Mouse (Mus musculus): ENCODE measurements around the gene Nrros. TPM values are rescaled to one million over a fixed set of nuclear protein-coding genes. Genes with fewer than 3 reads are reported as not detected.
A peak's percentile ranks its signal among the peaks of the same experiment; 100 is the strongest.

The Nrros gene
- polyA plus RNA-seq, 1 experiment from 2014 or later: 6.7 TPM

- Histone ChIP-seq H3K9me3 (ENCODE audit: control insufficient read depth, low read length) (no peaks in the 10 kb centered on the region), H3K9ac (ENCODE audit: low read length) (no peak overlapping the region), H3K36me3 (ENCODE audit: control insufficient read depth, insufficient read depth, low read length) (no peaks in the 10 kb centered on the region), H3K27me3 (ENCODE audit: control insufficient read depth, insufficient read depth, low read length) (no peaks in the 10 kb centered on the region), H3K4me3 (ENCODE audit: low read depth, low read length) (no peak overlapping the region), H3K4me2 (ENCODE audit: low read depth, low read length, severe bottlenecking) (no peak overlapping the region), H3K4me1 (replicated peaks; ENCODE audit: control insufficient read depth, insufficient read depth, low read length) (no peaks in the 10 kb centered on the region; the same call in 1 of the 2 replicates), H3K27ac (ENCODE audit: low read depth, low read length) (no peak overlapping the region)
- DNase-seq (ENCODE audit: low spot score): peak; percentile 89
- WGBS: 17% methylated on average over 15 of the region's 15 CpGs
- ATAC-seq (replicated peaks; ENCODE audit: low FRiP score): no peak
Observed at GRCm38 (mm10) chr16:32114968-32115695, 50.3 kb downstream of the Nrros start.

DNA sequence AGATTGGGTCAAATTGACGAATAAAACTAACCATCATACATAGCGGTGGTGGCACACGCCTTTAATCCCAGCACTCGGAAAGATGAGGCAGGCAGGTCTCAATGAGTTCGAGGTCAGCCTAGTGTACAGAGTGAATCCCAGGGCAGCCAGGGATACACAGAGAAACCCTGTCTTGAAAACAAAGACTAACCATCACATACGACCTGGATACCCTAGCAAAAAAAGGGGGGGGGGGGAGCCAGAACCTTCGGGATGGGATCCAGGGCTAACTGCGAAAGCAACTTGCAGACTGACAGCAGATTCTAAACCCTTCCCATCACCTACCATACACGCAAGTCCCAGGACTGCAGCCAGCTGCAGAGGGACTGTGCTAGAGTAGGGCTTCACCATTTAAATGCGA, 51.0 kb downstream of the Nrros start:
- DNase-seq (ENCODE audit: low spot score) (no peak), ATAC-seq (replicated peaks; ENCODE audit: low FRiP score) (no peak)
- 84% methylated on average over 10 of the region's 10 CpGs for WGBS

GRCm38 (mm10) chr16:32113541-32114218, 51.7 kb downstream of the Nrros start:
- DNase-seq (ENCODE audit: low spot score): no peak
- Histone ChIP-seq H3K4me1 (replicated peaks; ENCODE audit: control insufficient read depth, insufficient read depth, low read length) (no peaks in the 10 kb centered on the region; the same call in 1 of the 2 replicates), H3K4me2 (ENCODE audit: low read depth, low read length, severe bottlenecking) (no peak overlapping the region), H3K36me3 (ENCODE audit: control insufficient read depth, insufficient read depth, low read length) (no peaks in the 10 kb centered on the region), H3K27me3 (ENCODE audit: control insufficient read depth, insufficient read depth, low read length) (no peaks in the 10 kb centered on the region), H3K9me3 (ENCODE audit: control insufficient read depth, low read length) (no peaks in the 10 kb centered on the region), H3K27ac (ENCODE audit: low read depth, low read length) (no peak overlapping the region), H3K9ac (ENCODE audit: low read length) (no peak overlapping the region), H3K4me3 (ENCODE audit: low read depth, low read length) (no peak overlapping the region)
- 75% methylated on average over 23 of the region's 23 CpGs for WGBS
- no peak for ATAC-seq (replicated peaks; ENCODE audit: low FRiP score)

More for the DNA sequence above, 51.0 kb downstream of the Nrros start:
- no peak overlapping the region for H3K4me3 ChIP-seq (ENCODE audit: low read depth, low read length)
- H3K36me3 ChIP-seq (ENCODE audit: control insufficient read depth, insufficient read depth, low read length): no peaks in the 10 kb centered on the region
- H3K27ac ChIP-seq (ENCODE audit: low read depth, low read length): no peak overlapping the region
- no peaks in the 10 kb centered on the region for H3K27me3 ChIP-seq (ENCODE audit: control insufficient read depth, insufficient read depth, low read length)
- H3K4me2 ChIP-seq (ENCODE audit: low read depth, low read length, severe bottlenecking): no peak overlapping the region
- no peaks in the 10 kb centered on the region; the same call in 1 of the 2 replicates for H3K4me1 ChIP-seq (replicated peaks; ENCODE audit: control insufficient read depth, insufficient read depth, low read length)
- no peaks in the 10 kb centered on the region for H3K9me3 ChIP-seq (ENCODE audit: control insufficient read depth, low read length)
- H3K9ac ChIP-seq (ENCODE audit: low read length): no peak overlapping the region

- no peak overlapping the region for H3K4me2 ChIP-seq (ENCODE audit: low read depth, low read length, severe bottlenecking)
- no peaks in the 10 kb centered on the region for H3K36me3 ChIP-seq (ENCODE audit: control insufficient read depth, insufficient read depth, low read length)
- no peaks in the 10 kb centered on the region for H3K9me3 ChIP-seq (ENCODE audit: control insufficient read depth, low read length)
- ATAC-seq (replicated peaks; ENCODE audit: low FRiP score): no peak
- 84% methylated on average over 15 of the region's 15 CpGs for WGBS
- no peaks in the 10 kb centered on the region; the same call in 1 of the 2 replicates for H3K4me1 ChIP-seq (replicated peaks; ENCODE audit: control insufficient read depth, insufficient read depth, low read length)
- no peaks in the 10 kb centered on the region for H3K27me3 ChIP-seq (ENCODE audit: control insufficient read depth, insufficient read depth, low read length)
- no peak overlapping the region for H3K4me3 ChIP-seq (ENCODE audit: low read depth, low read length)
- no peak for DNase-seq (ENCODE audit: low spot score)
- H3K27ac ChIP-seq (ENCODE audit: low read depth, low read length): no peak overlapping the region
- H3K9ac ChIP-seq (ENCODE audit: low read length): no peak overlapping the region
Observed at GRCm38 (mm10) chr16:32110951-32111699, 54.3 kb downstream of the Nrros start.

- Histone ChIP-seq H3K27me3 (ENCODE audit: control insufficient read depth, insufficient read depth, low read length) (no peaks in the 10 kb centered on the region), H3K36me3 (ENCODE audit: control insufficient read depth, insufficient read depth, low read length) (no peaks in the 10 kb centered on the region), H3K4me3 (ENCODE audit: low read depth, low read length) (no peak overlapping the region), H3K9ac (ENCODE audit: low read length) (no peak overlapping the region), H3K4me1 (replicated peaks; ENCODE audit: control insufficient read depth, insufficient read depth, low read length) (no peaks in the 10 kb centered on the region), H3K9me3 (ENCODE audit: control insufficient read depth, low read length) (no peaks in the 10 kb centered on the region), H3K4me2 (ENCODE audit: low read depth, low read length, severe bottlenecking) (no peak overlapping the region), H3K27ac (ENCODE audit: low read depth, low read length) (no peak overlapping the region)
- DNase-seq (ENCODE audit: low spot score): no peak
- 95% methylated on average over 2 of the region's 2 CpGs for WGBS
- ATAC-seq (replicated peaks; ENCODE audit: low FRiP score): no peak
Observed at GRCm38 (mm10) chr16:32108578-32108977, 56.8 kb downstream of the Nrros start.

DNA sequence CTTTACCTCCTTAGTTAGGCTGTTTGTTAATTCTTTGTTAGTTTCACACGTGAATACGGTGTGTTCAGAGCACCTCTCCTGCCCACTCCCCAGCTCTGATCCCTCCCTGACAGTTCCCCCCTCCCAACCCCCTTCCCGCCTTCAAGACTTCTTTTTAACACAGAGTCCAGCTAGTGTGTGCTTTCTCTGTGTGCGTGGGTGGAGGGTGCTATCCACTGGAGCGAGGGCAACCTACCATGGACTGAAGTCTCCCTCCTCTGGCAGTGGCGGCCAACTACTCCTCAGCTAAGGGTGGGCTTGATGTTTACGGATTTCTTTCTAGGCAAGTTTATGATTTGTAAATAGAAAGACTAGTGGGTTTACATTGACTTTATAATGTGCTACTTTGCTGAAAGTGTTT, 57.2 kb downstream of the Nrros start:
- no peaks in the 10 kb centered on the region for H3K36me3 ChIP-seq (ENCODE audit: control insufficient read depth, insufficient read depth, low read length)
- no peaks in the 10 kb centered on the region for H3K4me1 ChIP-seq (replicated peaks; ENCODE audit: control insufficient read depth, insufficient read depth, low read length)
- no peak overlapping the region for H3K27ac ChIP-seq (ENCODE audit: low read depth, low read length)
- ATAC-seq (replicated peaks; ENCODE audit: low FRiP score): no peak
- H3K27me3 ChIP-seq (ENCODE audit: control insufficient read depth, insufficient read depth, low read length): no peaks in the 10 kb centered on the region
- H3K4me3 ChIP-seq (ENCODE audit: low read depth, low read length): no peak overlapping the region
- WGBS: 82% methylated on average over 7 of the region's 7 CpGs
- H3K9ac ChIP-seq (ENCODE audit: low read length): no peak overlapping the region
- H3K4me2 ChIP-seq (ENCODE audit: low read depth, low read length, severe bottlenecking): no peak overlapping the region
- H3K9me3 ChIP-seq (ENCODE audit: control insufficient read depth, low read length): no peaks in the 10 kb centered on the region
- no peak for DNase-seq (ENCODE audit: low spot score)

DNA sequence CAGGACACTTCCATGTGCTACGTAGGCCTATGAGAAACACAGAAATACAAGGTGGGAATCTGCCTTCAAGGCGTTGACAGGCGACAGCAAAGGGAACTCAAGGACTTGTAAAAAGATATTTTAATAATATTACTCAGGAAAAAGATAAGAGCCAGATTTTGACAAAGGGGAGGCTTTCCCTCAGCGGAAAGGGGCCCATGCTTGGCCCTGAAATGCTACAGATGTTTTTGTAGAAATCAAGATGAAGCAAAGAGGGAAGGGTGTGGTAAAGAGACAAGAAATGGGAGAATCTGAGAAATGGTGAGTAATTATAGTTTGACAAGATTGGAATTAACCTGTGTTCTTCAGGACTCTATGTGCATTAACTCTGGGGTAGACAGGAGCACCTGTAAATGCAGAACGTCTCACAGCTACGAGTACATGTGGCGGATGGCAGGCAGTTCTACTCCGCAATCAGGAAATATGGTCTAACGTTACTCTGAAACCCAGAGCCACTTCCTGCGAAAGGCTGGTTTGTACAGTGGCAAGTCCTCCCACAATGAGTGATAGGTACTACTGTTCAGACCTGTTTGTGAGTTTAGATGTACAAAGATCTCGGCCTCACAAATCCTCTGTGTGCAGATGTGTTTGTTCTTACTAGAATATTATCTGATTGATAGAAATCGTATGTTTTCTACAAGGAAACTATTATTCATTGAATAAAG, 57.9 kb downstream of the Nrros start:
- Histone ChIP-seq H3K36me3 (ENCODE audit: control insufficient read depth, insufficient read depth, low read length) (no peaks in the 10 kb centered on the region), H3K9ac (ENCODE audit: low read length) (no peak overlapping the region), H3K4me2 (ENCODE audit: low read depth, low read length, severe bottlenecking) (no peak overlapping the region), H3K27ac (ENCODE audit: low read depth, low read length) (no peak overlapping the region), H3K27me3 (ENCODE audit: control insufficient read depth, insufficient read depth, low read length) (no peaks in the 10 kb centered on the region), H3K9me3 (ENCODE audit: control insufficient read depth, low read length) (no peaks in the 10 kb centered on the region), H3K4me1 (replicated peaks; ENCODE audit: control insufficient read depth, insufficient read depth, low read length) (no peaks in the 10 kb centered on the region), H3K4me3 (ENCODE audit: low read depth, low read length) (no peak overlapping the region)
- WGBS: 93% methylated on average over 12 of the region's 12 CpGs
- ATAC-seq (replicated peaks; ENCODE audit: low FRiP score) (no peak), DNase-seq (ENCODE audit: low spot score) (no peak)

DNA sequence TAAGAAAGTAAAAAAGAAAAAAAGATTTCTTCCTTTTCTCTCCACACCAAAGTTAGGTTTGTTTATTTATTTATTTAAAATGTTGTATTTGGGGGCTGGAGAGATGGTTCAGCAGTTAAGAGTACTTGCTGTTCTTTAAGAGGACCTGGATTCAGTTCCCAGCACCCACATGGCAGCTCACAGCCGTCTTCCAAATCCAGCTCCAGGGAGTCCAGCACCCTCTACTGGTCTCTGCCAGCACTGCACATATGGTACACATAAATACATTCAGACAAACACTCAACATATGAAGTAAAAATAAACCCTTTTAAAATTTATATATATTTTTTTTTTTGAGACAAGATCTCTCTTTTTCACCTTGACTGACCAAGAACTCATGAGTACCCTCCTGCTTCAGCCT, 59.7 kb downstream of the Nrros start:
- no peak overlapping the region for H3K9ac ChIP-seq (ENCODE audit: low read length)
- H3K4me2 ChIP-seq (ENCODE audit: low read depth, low read length, severe bottlenecking): no peak overlapping the region
- H3K27ac ChIP-seq (ENCODE audit: low read depth, low read length): no peak overlapping the region
- ATAC-seq (replicated peaks; ENCODE audit: low FRiP score): no peak
- H3K9me3 ChIP-seq (ENCODE audit: control insufficient read depth, low read length): no peaks in the 10 kb centered on the region
- no peaks in the 10 kb centered on the region for H3K27me3 ChIP-seq (ENCODE audit: control insufficient read depth, insufficient read depth, low read length)
- no peaks in the 10 kb centered on the region for H3K36me3 ChIP-seq (ENCODE audit: control insufficient read depth, insufficient read depth, low read length)
- 86% methylated on average over 1 of the region's 1 CpGs for WGBS
- DNase-seq (ENCODE audit: low spot score): no peak
- H3K4me1 ChIP-seq (replicated peaks; ENCODE audit: control insufficient read depth, insufficient read depth, low read length): no peaks in the 10 kb centered on the region
- H3K4me3 ChIP-seq (ENCODE audit: low read depth, low read length): no peak overlapping the region

Measured in forebrain, embryonic 11.5 days (tissue).